Mouse (Mus musculus) lung, postnatal 36 days (tissue): Measurements from ENCODE around the gene Ppp2r3c.
"Not testable (repeated sequence)": the region's sequence is repeated elsewhere in the genome, so short reads cannot be mapped to it uniquely, and the experiment has no call there.

Experiments
- DNase-seq: peaks from one replicate; pipeline ENCODE4 v3.0.0; 2022; ENCODE audit warnings: mixed read lengths

Gene Ppp2r3c

GRCm38 (mm10) chr12:55263385-55263784, 39.4 kb downstream of the Ppp2r3c start:
- DNase-seq: not testable (repeated sequence)

DNA sequence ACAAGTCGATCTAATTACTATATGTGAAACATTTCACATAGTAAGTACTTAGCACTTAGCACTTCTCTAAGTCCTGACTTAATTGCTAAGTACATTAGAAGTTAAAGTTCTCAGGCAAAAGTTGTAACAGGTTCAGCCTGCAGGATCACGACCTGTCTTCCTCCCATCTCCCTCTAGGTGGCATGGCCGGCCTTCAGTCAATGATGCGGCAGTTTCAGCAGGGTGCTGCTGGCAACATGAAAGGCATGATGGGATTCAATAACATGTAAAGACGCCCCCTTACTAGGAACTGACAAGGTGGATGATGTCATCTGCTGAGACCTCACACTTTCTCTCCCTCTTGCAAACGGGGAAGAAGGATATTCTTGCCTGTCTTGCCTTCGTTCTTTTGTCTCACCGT, 40.8 kb downstream of the Ppp2r3c start:
- not testable (repeated sequence) for DNase-seq

GRCm38 (mm10) chr12:55242243-55242642, 60.6 kb downstream of the Ppp2r3c start:
- DNase-seq: not testable (repeated sequence)

GRCm38 (mm10) chr12:55230520-55230861, 72.3 kb downstream of the Ppp2r3c start:
- not testable (repeated sequence) for DNase-seq

GRCm38 (mm10) chr12:55229626-55230519, 72.9 kb downstream of the Ppp2r3c start, which contains the start of gene Srp54c:
TSS of gene Srp54c (plus strand) at chr12:55230168.
- not testable (repeated sequence) for DNase-seq
